Mouse (Mus musculus) liver, adult (tissue): ENCODE measurements around the gene Scn1b.

Experiments
- GATA4 ChIP-seq: IDR thresholded peaks from 2 replicates; pipeline ENCODE4 v1.6.1; 2014; ENCODE audit warnings: mild to moderate bottlenecking, low read length; ENCODE audit not compliant: insufficient replicate concordance

Gene Scn1b

GRCm38 (mm10) chr7:31151301-31152241 is 24.8 kb upstream of the Scn1b start:
- TF ChIP-seq GATA4, result no peak; the same call in 1 of the 2 replicates

GRCm38 (mm10) chr7:31150566-31151300 is 23.9 kb upstream of the Scn1b start:
- no peak; the same call in 1 of the 2 replicates for TF ChIP-seq GATA4

GRCm38 (mm10) chr7:31149751-31150565 is 23.2 kb upstream of the Scn1b start:
- TF ChIP-seq GATA4, result no peak

- TF ChIP-seq GATA4, result no peak
Measured at GRCm38 (mm10) chr7:31149271-31149670, 22.5 kb upstream of the Scn1b start.

GRCm38 (mm10) chr7:31148756-31149155 is 22.0 kb upstream of the Scn1b start:
- no peak for TF ChIP-seq GATA4

GRCm38 (mm10) chr7:31148086-31148485 is 21.3 kb upstream of the Scn1b start:
- no peak for TF ChIP-seq GATA4

- TF ChIP-seq GATA4, result no peak
Measured at GRCm38 (mm10) chr7:31145596-31146160, 18.9 kb upstream of the Scn1b start.

- TF ChIP-seq GATA4, result no peak
Measured at GRCm38 (mm10) chr7:31144886-31145285, 18.1 kb upstream of the Scn1b start.

GRCm38 (mm10) chr7:31140941-31141340 is 14.1 kb upstream of the Scn1b start:
- no peak for TF ChIP-seq GATA4

- no peak for TF ChIP-seq GATA4
Measured at GRCm38 (mm10) chr7:31140302-31140701, 13.5 kb upstream of the Scn1b start.

- no peak for TF ChIP-seq GATA4
Measured at GRCm38 (mm10) chr7:31139765-31140164, 13.0 kb upstream of the Scn1b start.

- no peak for TF ChIP-seq GATA4
Measured at GRCm38 (mm10) chr7:31135717-31136116, 8.9 kb upstream of the Scn1b start.

- no peak for TF ChIP-seq GATA4
Measured at GRCm38 (mm10) chr7:31131866-31132265, 5.1 kb upstream of the Scn1b start.

- no peak for TF ChIP-seq GATA4
Measured at GRCm38 (mm10) chr7:31130841-31131240, 4.0 kb upstream of the Scn1b start.

GRCm38 (mm10) chr7:31130197-31130596 is 3.4 kb upstream of the Scn1b start:
- TF ChIP-seq GATA4, result no peak
